Mouse (Mus musculus) cerebellum, postnatal 14 days (tissue): ENCODE data around the gene Fcrlb.

Experiments used
- DNase-seq, 2 experiments: peaks; one replicate each; pipeline ENCODE4 v3.0.0; 2021; ENCODE audit warnings: mixed read lengths in 2 of 2

The Fcrlb gene

DNA sequence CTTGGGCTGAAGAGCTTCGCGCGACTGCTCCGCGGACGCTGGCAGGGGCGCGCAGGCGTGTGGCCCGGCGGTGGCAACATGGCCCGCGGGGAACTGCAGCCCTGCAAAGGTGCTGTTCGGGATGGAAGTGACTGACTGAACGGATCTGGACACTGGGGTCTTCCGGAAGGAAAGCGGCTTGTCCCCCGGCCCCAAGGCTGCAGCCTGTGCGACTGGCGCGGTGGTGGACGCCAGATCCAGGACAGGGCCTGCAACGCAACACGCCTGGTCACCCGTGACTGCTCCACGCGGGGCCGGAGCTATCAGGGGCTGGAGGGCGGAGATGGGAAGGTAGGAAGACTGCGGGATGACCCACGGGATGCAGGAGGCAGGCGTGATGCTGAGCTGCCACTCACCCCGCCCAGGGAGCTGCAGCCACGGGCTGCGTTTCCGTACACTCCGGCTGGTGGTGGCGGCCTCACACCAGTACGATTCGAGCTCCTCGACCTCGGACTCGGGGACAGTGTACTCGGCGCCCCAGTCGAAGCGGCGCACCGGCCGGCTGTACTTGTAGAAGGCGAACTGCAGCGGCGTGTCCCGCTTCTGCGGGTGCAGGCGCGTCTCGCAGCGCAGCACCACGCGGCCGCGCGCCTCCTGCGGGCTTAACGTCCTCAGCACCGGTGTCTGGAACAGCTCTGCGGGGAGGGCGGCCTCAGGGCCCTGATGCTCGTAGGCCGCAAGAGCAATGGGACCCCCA is 5.1 kb downstream of the Fcrlb start:
- peak; percentile 61 to 65 for DNase-seq

DNA sequence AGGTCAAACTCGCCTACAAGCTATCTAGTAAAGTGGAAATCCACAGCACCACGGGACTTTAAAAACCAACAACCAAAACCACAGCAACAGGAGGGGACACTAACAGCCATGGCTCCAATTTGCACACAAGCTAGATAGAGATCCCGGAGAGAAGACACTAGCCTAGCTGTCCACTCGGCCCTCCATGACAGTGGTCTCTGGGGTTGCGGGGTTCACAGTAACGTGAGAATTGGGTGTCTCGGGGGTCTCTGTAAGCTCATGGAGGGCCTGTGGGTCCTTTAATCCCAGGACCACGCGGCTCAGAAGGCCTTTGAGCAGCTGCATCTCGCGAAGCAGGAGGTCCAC is 5.7 kb downstream of the Fcrlb start:
- no peak for DNase-seq

DNA sequence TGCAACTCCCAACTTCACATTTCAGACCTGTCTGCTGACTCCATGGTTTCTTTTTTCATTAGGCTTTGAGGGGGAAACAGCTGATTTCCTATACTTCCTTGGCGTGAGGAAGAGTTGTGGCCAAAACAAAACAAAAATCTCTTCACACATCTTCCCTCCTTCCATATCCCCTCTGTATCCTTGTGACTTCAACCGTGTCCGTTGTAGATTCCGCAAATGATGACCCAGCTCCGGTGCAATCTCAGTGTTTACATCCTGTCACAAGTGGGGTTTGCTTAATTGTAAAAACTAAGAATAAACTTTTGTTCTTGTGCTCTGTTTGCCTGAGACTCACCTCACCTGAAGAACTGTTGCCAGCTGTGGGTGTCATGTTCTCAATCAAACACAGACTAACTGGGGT is 9.3 kb downstream of the Fcrlb start:
- no peak for DNase-seq

DNA sequence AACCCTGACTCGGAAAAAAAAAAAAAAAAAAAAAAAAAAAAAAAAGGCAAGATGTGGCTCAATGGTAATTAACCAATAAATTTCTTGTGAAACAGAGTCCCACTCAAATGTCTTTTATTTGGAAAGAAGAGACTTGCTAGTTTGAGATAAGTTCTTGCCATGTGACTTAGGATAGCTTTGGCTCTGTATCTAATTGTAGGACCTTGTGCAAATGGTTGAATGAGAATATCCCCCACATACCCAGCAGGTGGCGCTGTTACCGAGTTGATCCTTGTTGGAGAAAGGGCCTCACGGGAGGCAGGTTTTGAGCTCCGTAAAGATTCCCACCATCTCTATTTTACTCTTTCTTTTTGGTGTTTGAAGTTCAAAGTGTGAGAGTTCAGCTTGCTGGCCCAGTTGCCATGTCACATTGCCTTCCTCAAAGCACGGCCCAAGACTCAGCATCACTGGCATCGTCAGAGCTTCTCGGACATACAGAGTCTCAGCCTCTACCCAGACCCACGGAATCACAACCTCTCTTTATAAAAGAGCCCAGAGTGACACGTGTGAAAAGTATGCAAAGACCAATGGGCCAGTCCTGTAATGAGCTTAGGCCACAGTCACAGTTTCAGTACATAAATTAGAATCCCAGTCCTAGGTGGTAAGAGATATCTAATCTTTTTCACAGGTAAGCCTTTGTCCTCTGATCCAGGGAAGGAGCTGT is 11.1 kb downstream of the Fcrlb start:
- peak; percentile 92 to 95 for DNase-seq

DNA sequence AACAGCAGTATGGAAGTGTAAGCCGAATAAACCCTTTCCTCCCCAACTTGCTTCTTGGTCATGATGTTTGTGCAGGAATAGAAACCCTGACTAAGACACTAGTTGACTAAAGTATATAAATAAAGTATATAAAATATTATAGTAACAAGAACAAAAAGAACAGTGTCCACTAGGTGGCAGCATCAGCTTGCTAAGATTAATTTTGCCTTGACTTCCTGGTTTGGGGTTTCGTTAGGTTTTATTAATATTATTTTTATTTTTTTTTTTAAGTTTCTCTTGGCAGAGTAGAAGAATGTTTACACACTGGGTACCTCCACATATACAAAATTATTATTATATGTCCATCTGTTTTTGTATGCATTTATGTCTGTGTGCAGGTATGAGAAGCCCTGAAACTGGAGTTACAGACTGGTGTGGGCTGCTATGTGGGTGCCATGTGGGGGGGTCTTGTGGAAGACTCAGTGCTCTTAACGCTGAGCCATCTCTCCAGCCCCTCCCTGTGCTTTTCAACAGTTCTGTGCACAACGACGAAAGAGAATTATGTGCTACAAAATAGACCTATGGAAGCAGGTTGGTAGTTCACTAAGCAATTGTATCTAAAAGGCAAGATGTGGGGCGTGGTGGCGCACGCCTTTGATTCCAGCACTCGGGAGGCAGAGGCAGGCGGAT is 11.8 kb downstream of the Fcrlb start:
- DNase-seq: peak; percentile 77 to 78

DNA sequence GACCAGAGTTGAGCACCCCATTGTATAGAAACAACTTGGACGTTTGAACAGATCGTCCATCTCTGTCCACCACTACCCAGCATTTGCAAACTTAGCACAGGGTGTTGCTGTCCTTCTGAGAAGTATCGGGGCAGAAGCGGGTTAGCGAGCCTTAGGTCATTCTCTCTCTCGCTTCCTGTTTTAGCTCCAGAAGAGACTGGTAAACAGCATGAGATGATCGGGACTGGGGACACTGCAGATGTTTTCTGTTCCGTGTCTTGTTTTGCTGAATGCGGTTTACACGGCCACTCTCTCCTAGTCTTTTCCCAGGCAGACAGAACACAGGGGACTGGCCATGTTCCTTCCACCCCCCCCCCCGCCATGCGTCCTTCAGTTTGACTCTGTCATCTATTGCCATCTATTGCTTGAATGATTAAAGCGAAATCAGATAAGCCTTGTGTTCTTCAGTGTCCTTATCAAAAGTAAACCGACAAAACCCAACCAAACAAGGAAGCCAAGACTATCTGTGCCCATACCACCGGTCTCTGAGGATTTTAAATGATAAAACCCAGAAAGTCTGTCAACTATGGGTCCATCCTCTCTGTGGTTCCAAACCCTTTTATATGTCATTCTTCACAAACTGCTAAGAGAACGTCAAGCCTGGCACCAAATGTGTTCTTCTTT is 14.2 kb downstream of the Fcrlb start:
- no peak for DNase-seq

DNA sequence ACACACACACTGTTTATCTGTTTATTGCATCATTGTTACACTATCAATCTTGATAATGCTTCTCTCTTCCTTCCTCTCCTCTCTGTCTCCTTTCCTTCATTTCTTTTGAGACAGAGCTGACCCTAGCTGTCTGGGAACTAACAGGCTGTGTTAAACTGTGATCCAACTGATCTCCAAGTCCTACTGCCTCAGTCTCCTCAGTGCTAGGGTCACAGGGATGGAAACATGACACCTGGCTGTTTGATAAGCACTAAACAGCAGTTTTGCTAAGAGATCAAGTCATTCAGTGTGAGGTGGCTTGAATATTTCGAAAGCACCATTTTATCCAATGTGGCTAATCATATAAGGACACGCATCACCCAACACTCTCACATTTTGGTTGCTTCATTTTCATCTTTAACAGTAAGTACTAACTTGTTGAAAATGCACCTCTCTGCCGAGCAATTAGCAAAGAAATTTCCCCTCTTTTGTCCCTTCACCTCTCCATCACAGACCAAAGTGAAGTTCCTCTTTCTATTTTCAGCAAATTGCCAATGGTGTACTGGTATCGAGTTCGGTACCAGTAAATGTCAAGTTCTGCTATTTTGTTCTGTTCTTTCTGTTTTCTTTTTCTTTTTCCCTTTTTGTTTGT is 16.0 kb downstream of the Fcrlb start:
- no peak for DNase-seq

DNA sequence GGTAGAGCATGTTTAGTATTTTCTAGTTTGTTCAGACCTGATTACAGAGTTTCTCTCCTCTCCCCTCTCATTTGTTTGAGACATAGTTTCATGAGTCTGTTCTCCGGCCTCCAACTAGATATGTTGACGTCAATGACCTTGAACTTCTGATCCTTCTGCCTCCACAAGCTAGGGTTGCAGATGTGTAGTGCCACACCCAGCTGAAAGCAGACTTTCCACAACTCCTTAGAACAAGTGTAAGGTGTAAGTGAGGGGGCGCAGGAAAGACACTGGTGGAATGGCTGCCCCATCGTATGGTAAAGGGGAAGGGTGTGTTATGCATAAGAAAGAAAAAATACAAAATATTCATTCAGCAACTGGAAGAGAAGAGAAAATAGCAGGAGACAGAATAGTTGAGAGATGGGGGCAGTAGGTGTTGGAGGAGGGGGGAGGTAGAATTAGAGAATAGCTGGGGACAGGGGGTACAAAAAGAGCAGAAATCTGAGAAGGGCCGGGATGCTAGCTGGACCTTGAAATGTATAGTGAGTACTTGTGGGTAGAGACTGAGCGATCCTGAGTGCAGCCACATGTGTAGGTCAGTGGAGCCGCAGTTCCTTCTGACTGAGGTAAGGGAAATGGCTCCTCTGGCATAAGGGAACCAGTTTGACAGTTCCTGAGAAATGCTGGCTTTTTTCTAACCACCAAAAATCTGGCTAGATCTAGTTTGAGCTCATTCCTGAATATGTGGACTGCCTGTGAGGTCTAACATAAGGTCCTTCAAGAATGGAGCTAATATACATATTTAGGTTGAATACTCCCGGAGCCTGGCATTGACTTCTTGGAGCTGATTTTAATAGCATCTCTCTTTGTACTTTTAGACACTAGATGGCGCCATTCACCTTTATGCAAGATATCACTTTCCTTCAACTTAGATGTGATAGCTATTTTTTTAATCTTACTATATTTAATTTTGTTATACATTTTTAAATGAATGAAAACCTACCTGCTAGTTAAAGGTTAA is 17.8 kb downstream of the Fcrlb start:
- peak; percentile 34 to 57 for DNase-seq

DNA sequence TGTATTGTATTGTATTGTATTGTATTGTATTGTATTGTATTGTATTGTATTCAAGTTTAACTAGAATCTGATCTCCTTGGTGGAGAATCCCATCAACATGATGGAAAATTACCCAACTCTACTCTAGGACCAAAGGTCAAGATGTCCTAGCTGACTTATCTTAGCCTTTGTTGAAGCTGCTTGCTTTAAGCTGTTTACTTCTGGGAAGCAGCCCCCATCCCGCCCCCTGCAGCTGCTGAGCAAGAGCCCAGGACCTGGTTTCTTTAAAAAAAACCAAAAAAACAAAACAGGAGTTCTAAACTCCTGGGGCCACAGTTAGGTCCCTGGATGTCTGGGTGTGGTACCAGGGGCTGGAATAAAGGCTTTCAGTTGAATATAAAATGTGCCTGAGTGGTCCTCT is 20.5 kb downstream of the Fcrlb start:
- DNase-seq: no peak

DNA sequence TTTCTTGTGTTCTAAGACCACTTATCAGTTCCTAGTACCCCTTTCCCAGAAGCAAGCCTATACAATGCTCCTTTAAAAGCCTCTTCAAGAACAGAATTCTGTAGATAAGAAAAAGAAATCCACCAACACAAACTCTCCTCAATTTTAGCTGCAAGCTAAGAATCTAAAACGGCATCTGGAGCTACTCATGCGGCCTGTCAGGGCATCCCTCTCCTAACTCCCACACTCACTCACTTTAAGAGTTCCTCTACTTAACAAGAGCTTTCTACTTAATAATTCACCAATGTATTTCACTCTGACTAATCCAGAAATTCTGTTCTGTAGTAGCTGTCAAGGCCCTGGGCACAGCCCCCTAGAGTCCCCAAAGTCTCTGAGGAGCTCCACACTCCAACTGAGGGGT is 21.1 kb downstream of the Fcrlb start:
- DNase-seq: no peak

DNA sequence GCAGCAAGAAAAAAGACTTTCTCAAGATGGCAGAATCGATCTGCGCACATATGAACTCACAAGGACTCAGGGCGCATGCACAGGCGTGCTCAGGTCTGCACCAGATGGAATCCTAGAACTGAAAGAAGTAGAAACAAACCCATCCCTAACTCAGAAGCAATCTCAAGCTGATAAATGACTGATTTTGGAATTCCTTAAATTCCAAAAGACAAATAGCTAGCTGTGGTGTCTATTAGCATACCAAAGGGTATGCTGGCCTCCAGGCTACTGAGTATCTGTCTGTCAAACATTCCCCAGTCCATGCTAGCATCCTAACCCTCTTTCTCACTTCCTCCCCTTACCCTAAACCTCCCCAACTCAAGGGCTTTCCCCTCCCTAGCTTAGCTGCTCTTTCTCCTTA is 23.4 kb downstream of the Fcrlb start:
- DNase-seq: no peak

DNA sequence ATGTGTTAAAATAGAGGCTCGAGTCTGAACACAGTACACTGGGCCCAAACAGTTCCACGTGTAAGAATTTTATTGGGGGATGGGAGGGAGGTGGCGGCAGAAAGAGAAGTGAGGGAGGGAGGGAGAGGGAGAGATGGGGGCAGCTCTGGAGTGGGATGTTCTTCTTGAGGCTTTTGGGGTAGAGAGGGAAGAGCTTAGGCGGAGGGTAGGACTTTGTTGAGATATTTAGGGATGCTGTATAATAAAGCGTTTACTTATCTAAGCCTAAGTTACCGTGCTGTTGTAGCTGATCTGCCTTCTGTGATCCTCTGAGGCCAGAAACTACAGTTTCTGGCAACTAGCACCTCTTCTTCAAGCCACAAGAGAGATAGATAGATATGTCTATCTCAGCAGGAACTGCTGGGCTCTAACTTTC is 26.7 kb downstream of the Fcrlb start:
- no peak for DNase-seq

DNA sequence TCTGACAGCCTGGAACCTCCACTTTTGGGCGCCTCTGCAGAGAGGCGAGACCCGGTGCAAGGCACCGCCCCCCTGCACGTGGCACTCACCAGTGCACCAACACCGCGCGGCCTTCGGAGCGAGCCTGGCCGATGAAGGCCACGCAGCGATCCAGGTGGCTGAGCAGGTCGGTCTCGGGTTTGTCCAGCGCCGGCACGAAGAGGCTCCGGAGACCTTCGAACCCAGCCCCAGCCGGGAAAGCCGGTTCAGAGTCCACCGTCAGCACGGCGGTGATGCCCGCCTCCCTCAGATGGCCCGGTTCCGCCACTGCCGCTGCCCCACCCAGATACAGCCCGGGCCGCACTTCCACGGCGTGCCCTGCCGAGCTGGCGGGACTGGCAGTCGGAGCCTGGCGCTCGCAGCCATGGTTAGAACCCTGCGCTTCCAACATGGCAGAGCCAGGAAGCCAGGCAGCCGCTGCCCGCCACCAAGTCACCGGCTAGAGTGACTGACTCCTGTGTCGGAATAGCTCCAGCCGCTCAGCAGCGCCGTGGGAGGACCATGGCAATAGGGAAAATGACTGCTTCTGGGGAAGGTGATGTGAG is 27.7 kb downstream of the Fcrlb start, which contains the start of the genes Gm26620 and Dusp12:
TSS of gene Gm26620 (plus strand) at position 88 of the 584 bp plus-strand sequence.
TSS of gene Dusp12 (minus strand) at position 563 of the 584 bp plus-strand sequence.
- peak; percentile 88 to 89 for DNase-seq

DNA sequence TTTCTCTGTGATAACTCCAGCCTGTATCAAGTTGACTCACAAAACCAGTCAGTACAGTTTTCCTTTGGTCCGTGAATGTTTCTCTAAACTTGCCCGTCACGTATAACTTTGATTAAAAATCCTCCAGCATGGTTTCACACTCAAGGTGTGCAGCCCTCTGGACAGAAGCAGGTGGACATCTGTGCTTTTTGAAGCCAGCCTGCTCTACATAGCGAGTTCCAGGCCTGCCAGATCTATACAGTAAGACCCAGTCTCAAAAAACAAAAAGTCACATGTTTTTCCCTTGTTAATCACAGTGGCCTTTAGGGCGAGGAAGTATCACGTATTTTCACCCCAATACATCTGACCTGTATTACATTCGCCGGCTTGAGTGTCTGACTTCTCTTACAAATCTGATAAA is 28.4 kb downstream of the Fcrlb start:
- no peak for DNase-seq

DNA sequence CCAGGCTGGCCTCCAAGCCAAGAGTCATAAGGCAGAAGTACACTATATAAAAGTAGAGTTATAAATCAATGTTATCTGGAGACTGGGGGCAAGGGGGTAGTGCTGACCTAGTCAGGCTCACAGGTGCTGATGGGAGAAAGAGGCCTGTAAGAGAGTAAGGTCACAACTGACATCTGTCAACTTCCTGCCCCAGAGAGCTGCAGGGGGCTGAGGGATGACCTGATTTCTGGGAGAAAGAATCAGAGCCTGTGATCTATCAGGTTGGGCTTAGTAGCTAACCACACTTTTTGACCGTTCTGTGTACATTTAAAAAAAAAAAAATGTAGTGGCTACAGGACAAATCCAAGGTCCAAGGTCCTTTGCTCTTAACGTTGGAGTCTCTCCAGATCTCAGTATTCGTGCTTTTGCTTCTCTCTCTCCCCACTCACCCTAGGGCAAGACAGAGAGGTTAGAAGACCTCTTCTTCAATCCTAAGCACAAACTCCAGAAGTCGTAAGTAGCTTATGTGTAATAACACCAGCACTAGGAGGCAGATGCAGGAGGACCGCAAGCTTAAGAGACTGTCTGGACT is 29.7 kb downstream of the Fcrlb start:
- DNase-seq: no peak

DNA sequence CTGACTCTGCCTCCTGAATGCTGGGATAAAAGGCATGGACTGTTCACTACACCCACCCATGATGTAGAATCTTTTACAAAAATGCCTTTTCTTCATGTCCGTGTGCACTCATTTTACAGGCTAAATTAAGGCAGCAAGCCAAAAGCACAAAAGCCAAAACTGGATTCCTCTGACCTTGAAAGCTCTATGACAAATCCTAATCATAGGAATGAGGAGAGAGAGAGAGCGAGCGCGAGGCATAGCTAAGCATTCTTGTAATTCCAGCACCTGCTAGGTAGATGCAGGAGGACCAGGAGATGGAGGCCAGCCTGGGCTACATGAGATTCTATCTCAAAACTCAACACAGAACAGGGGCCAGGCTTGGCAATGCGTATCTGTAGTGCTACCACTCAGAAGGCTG is 35.8 kb downstream of the Fcrlb start:
- DNase-seq: no peak

DNA sequence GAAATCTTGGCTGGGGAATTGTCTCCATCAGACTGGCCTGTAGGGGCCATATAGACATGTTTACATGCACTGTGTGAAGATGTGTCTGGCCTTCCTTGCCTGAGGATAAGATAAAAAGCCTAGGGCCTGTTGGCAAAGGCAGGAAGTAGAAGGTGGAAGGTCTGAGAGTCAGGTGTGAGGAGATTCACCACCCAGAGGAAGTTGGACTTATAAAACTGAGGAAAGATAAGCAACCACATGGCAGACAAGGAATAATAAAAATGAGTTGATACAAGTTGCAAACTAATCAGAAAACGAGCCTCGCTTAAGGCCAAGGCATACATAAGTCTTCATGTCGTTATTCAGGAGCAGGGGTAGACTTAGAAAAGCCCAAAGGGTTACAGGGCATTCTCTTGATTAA is 37.1 kb downstream of the Fcrlb start:
- DNase-seq: no peak

DNA sequence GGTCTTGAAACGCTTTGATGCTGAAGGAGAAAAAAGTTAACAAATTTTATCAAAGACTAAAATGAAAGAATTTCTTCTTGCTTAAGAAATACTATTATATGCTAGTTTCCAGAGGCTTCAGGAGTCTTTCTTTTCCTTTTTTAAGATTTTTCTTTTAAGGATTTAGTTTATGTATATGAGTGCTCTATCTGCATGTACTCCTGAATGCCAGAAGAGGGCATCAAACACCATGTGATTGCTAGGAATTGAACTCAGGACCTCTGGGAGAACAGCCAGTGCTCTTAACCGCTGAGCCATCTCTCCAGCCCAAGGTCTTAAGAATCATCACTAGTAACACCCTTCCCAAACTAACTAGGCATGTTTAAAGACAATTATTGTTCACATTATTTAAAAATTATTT is 40.8 kb downstream of the Fcrlb start:
- no peak for DNase-seq

DNA sequence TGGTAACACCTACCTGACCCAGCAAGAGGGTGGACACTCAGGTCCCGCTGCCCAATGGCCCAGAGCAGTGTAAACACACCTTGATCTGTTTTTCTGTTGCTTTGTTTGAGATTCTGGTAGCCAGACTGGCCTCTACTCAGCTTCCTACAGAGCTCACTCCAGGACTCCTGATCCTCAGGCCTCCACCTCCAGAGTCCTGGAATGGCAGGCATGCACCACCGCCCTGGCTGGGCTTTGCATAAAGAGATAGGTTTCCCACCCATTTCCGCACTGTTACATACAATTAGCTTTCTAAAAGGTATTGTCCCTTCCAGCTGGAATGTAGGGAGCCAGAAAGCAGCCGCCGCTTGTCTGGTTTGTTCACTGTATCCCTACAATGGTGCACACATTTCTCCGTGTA is 41.3 kb downstream of the Fcrlb start:
- DNase-seq: no peak

DNA sequence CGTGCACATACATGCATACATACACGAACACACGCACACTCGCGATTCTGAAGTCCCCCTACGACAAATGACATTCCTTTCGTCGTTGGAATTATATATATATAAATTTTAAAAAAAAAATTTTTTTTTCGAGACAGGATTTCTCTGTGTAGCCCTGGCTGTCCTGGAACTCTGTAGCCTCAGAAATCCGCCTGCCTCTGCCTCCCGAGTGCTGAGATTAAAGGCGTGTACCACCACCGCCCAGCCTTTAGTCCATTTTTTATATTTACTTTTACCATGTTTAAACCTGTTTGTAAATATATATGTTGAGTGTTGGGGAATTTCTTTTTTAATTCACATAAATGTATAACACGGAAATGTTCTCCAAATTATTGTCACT is 43.8 kb downstream of the Fcrlb start:
- no peak for DNase-seq
